Mouse (Mus musculus) cortical plate, adult 2 months (tissue): ENCODE data around the gene Cebpa.

Experiments
- CTCF ChIP-seq: fragments of 200-500 bp; IDR thresholded peaks from 2 replicates; pipeline ENCODE4 v1.5.1; 2011; ENCODE audit warnings: mild to moderate bottlenecking, control low read depth, low read length; ENCODE audit not compliant: insufficient read depth; ENCODE audit errors: extremely low read depth
- POLR2A ChIP-seq: fragments of 200-500 bp; IDR thresholded peaks from 2 replicates; pipeline ENCODE4 v1.6.1; 2011; ENCODE audit warnings: mild to moderate bottlenecking, low read length, control low read depth; ENCODE audit not compliant: insufficient read depth; ENCODE audit errors: extremely low read depth

GRCm38 (mm10) chr7:35106614-35107013 is 12.5 kb upstream of the Cebpa start:
- TF ChIP-seq POLR2A (no peak), CTCF (no peak)
